Mouse (Mus musculus) ES-Bruce4 (cell line): ENCODE measurements at regions not wholly inside any gene's neighbourhood (a gene's known extent, or its start where the extent isn't known, plus 50 kb on each side); places are given as distances from the start of the nearest gene placed in this dataset.

ENCODE experiments used
- H3K27ac ChIP-seq: 2 replicates; pipeline ENCODE4 v1.5.1; 2012; ENCODE audit warnings: low read length, inconsistent platforms; ENCODE audit not compliant: insufficient read depth
- H3K27me3 ChIP-seq: 2 replicates; pipeline ENCODE4 v1.6.1; 2012; ENCODE audit warnings: mild to moderate bottlenecking, low read length, inconsistent platforms; ENCODE audit not compliant: control insufficient read depth, poor library complexity, insufficient read depth, severe bottlenecking
- H3K36me3 ChIP-seq: 2 replicates; pipeline ENCODE4 v1.6.1; 2012; ENCODE audit warnings: inconsistent platforms, mild to moderate bottlenecking, low read length, moderate library complexity; ENCODE audit not compliant: control insufficient read depth, poor library complexity, insufficient read depth, severe bottlenecking
- H3K4me1 ChIP-seq: one replicate; pipeline ENCODE4 v1.8.1; 2011; ENCODE audit warnings: low read length; ENCODE audit not compliant: control insufficient read depth, insufficient read depth
- H3K4me3 ChIP-seq: 2 replicates; pipeline ENCODE4 v1.5.1; 2011; ENCODE audit warnings: low read depth, mild to moderate bottlenecking, low read length
- H3K9ac ChIP-seq: 2 replicates; pipeline ENCODE4 v1.6.1; 2012; ENCODE audit warnings: low read depth, mild to moderate bottlenecking, inconsistent platforms; ENCODE audit not compliant: poor library complexity, severe bottlenecking
- H3K9me3 ChIP-seq: replicated peaks from 2 replicates; pipeline ENCODE4 v1.6.1; 2012; ENCODE audit warnings: mild to moderate bottlenecking, low read length, inconsistent platforms; ENCODE audit not compliant: control insufficient read depth, poor library complexity, insufficient read depth, severe bottlenecking
- CTCF ChIP-seq: IDR thresholded peaks from one replicate; pipeline ENCODE4 v1.8.1; 2011; ENCODE audit warnings: low read depth, low read length
- EP300 ChIP-seq: IDR thresholded peaks from 2 replicates; pipeline ENCODE4 v1.6.1; 2011; ENCODE audit warnings: low read depth, low read length; ENCODE audit not compliant: insufficient read depth
- POLR2A ChIP-seq: IDR thresholded peaks from one replicate; pipeline ENCODE4 v1.8.1; 2011; ENCODE audit warnings: low read length; ENCODE audit not compliant: insufficient read depth

DNA sequence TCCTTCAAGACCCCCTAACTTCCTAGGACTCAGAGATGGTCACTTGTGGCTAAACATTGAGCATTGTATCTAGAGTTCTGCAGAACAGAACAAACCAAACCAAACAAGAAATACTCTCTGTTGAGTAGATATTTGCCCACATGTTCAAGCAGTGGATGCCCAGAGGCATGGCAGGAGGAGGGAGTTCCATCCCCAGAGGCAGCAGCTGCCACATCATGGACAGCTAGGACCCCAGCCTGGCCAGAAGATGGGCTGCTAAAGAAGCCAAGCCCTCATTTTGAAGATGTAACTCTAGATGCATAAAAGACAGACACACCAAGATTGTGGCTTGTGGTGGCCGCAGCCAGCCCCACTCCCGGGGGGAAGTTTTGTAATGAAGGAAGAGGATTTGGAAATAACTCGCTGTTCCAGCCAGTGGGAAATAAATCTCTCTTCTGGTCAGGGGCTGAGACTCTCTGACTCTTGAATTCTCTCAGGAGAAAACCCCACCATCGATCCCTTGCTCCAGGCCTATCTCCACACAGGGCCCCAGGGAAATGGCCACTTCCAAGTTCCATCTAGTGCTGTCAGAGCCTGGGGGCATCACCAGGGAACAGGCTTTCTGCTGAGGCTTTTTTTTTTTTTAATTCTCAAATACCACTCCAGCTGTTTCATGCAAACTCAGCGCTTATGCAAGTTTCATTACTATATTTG, 174.9 kb downstream of the Sox9 start:
- Histone ChIP-seq H3K27ac (no peak overlapping the region), H3K9ac (no peak overlapping the region), H3K36me3 (no peaks in the 10 kb centered on the region), H3K4me3 (no peak overlapping the region), H3K27me3 (peaks cover 17% of the 10 kb centered on the region), H3K9me3 (peaks cover 10% of the 10 kb centered on the region), H3K4me1 (peaks cover 3% of the 10 kb centered on the region)
- TF ChIP-seq POLR2A (no peak), CTCF (no peak), EP300 (no peak)

DNA sequence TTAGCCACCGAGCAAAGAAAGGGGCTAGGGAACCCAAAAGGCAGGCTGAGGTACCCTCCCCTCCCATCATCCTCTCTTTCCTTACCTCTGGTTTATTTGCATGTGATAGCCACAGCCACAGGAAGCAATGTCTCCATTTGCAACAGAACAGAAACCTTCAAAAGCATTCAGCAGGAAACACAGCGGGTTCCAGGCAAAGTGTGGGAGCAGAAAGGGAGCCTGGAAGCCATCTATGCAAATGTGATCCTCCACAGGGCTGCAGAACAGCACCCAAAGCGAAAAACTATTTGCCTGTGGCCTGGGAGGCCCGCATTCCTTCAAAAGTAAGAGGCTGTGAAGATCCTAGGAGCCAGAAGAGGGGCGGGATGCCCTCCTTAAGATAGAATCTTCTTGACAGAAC, 177.6 kb downstream of the Sox9 start:
- Histone ChIP-seq H3K9me3 (0 out of 2 replicates have a peak, but pooled peaks cover 3% of the 10 kb centered on the region), H3K9ac (no peak overlapping the region), H3K27ac (no peak overlapping the region), H3K4me1 (peaks cover 3% of the 10 kb centered on the region), H3K27me3 (peaks cover 24% of the 10 kb centered on the region), H3K36me3 (no peaks in the 10 kb centered on the region), H3K4me3 (no peak overlapping the region)
- TF ChIP-seq CTCF (no peak), EP300 (peak; percentile 87), POLR2A (no peak)

DNA sequence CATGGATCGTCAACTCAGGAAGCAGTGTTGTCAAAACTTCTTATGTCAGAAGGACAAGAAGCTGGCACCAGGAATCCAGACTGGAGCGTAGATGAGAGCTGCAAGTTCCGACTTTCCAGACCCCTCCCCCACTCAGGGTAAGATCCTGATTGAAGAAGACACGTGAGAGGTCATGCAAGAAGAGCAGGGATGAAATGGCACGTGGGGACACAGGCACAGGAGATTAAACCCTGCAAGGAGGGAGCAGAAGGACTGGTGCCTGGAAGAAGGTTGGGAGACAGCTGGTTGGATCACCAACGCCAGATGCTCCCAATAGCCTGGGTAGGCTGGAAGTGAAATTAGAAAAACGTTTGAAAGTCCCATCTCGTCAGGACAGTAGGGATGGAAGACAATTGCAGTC, 191.3 kb downstream of the Sox9 start:
- H3K9ac ChIP-seq: no peak overlapping the region
- no peak overlapping the region for H3K27ac ChIP-seq
- no peak for TF ChIP-seq CTCF
- no peak for TF ChIP-seq EP300
- no peak for TF ChIP-seq POLR2A
- no peaks in the 10 kb centered on the region for H3K36me3 ChIP-seq
- peaks cover 2% of the 10 kb centered on the region for H3K4me1 ChIP-seq
- no peak overlapping the region for H3K4me3 ChIP-seq
- no peaks in the 10 kb centered on the region; the same call in 1 of the 2 replicates for H3K9me3 ChIP-seq
- no peaks in the 10 kb centered on the region for H3K27me3 ChIP-seq

DNA sequence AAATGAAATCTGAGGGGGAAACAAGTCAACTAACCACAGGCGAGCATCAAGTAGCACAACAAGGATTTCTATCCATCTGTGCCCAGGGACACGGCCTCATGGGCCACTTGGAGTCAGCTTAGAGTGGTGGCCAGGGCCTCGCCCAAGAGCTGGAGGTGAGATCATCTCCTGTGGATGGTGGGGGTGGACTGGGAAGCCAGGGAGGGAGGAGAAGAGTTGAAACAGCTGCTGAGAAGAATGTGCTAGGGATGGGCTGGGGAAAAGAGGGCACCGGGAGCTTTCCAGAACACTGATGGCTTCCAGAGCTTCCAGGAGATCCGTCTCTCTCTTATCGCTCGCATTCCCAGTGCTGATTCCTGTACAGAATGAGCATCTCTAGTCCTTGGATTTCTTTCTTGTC, 192.9 kb downstream of the Sox9 start:
- peaks cover 2% of the 10 kb centered on the region for H3K4me1 ChIP-seq
- TF ChIP-seq EP300 (no peak), CTCF (no peak), POLR2A (no peak)
- no peaks in the 10 kb centered on the region for H3K9me3 ChIP-seq
- H3K27me3 ChIP-seq: no peaks in the 10 kb centered on the region
- H3K9ac ChIP-seq: no peak overlapping the region
- no peak overlapping the region for H3K27ac ChIP-seq
- H3K4me3 ChIP-seq: no peak overlapping the region
- H3K36me3 ChIP-seq: no peaks in the 10 kb centered on the region

DNA sequence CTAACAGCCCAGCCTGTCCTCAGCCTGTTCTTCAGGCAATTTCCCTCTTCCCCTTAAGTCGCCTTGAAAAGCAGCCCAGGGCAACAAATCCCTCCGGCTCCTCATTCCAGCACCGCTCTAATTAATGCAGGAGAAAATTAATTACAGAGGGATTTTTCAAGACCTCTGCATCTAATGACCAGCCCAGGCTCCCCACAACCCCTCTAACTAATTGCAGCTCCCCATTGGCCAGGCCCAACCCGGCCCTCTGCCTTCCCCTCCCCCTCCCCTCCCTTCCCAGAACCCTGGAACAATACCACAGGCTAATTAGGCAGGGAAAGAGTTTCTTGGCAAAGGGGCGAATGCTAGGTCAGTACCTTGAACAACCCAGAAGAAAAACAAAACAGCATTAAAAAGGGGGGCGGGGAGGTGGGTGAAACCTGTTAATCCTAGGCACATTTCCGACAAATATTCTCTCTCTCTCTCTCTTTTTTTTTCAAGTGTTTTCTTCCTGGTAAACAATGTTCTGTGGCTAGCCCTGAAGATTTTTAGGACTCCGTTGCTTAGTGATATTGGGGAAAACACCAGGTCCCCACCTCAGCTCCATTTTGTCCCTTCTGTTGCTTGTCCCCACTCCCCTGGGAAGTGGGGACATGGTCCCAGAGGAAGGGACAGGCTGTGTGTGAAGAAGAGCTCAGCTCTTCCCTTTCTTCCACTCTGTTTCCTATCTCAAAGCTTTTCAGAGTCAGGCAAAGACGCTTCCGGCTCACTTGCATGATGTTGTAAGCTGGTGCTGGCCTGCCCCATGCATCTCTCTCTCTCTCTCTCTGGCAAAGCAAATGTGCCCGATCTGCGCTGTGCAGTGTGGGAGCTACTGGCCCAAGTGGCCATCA, 195.1 kb downstream of the Sox9 start:
- Histone ChIP-seq H3K9ac (no peak overlapping the region), H3K36me3 (no peaks in the 10 kb centered on the region), H3K9me3 (no peaks in the 10 kb centered on the region), H3K4me3 (no peak overlapping the region), H3K4me1 (peaks cover 2% of the 10 kb centered on the region), H3K27me3 (no peaks in the 10 kb centered on the region), H3K27ac (no peak overlapping the region)
- no peak for TF ChIP-seq CTCF
- TF ChIP-seq EP300: no peak
- TF ChIP-seq POLR2A: no peak

DNA sequence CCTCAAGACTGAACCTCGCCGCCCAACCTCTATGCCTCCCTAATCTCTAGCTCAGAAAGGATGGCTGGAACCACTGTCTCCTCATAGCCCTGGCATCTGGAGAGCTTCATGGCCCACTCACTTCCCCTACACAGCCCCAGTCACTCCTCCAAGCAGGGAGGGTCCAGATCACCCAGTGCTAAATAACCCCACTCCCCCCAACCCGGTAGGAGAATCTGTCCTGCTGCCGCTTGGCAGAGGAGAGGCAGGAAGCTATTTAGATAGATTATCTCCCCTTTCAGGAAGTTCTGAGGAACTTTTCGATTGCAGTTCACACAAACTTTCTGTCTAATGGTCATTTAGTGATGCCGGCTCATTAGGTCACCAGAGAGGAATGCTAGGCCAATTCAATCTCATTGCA, 196.9 kb downstream of the Sox9 start:
- Histone ChIP-seq H3K9me3 (no peaks in the 10 kb centered on the region), H3K27me3 (no peaks in the 10 kb centered on the region), H3K9ac (no peak overlapping the region), H3K4me3 (no peak overlapping the region), H3K36me3 (no peaks in the 10 kb centered on the region), H3K4me1 (peaks cover 2% of the 10 kb centered on the region), H3K27ac (no peak overlapping the region)
- TF ChIP-seq CTCF (no peak), EP300 (no peak), POLR2A (no peak)
